Mouse (Mus musculus) embryonic facial prominence, embryonic 13.5 days (tissue): ENCODE data around the gene Cd300lg. TPM values are rescaled to one million over a fixed set of nuclear protein-coding genes. Genes with fewer than 3 reads are reported as not detected.

Source experiments
- ATAC-seq: fragments of 200-750 bp; cut with Nextera tagmentation; 2 replicates; pipeline ENCODE4 v1.8.0; 2017; ENCODE audit warnings: low read depth; ENCODE audit not compliant: insufficient number of reproducible peaks, insufficient read depth, low FRiP score, low TSS enrichment
- H3K27ac ChIP-seq: fragments of 300-500 bp; sonication (generic); 2 replicates; pipeline ENCODE4 v1.5.1; 2015; ENCODE audit warnings: moderate library complexity, mild to moderate bottlenecking, inconsistent platforms
- H3K27me3 ChIP-seq: fragments of 300-500 bp; sonication (generic); 2 replicates; pipeline ENCODE4 v1.6.1; 2015; ENCODE audit warnings: mild to moderate bottlenecking, inconsistent platforms
- H3K36me3 ChIP-seq: fragments of 300-500 bp; sonication (generic); 2 replicates; pipeline ENCODE4 v1.6.1; 2015; ENCODE audit warnings: mild to moderate bottlenecking, inconsistent platforms
- H3K4me1 ChIP-seq: fragments of 300-500 bp; sonication (generic); 2 replicates; pipeline ENCODE4 v1.6.1; 2015; ENCODE audit warnings: inconsistent platforms
- H3K4me2 ChIP-seq: fragments of 300-500 bp; sonication (generic); 2 replicates; pipeline ENCODE4 v1.6.1; 2015; ENCODE audit warnings: moderate library complexity, mild to moderate bottlenecking, inconsistent platforms
- H3K4me3 ChIP-seq: fragments of 300-500 bp; sonication (generic); 2 replicates; pipeline ENCODE4 v1.5.1; 2015; ENCODE audit warnings: mild to moderate bottlenecking, inconsistent platforms
- H3K9ac ChIP-seq: fragments of 300-500 bp; sonication (generic); 2 replicates; pipeline ENCODE4 v1.6.1; 2015; ENCODE audit warnings: mild to moderate bottlenecking, inconsistent platforms
- H3K9me3 ChIP-seq: fragments of 300-500 bp; sonication (generic); 2 replicates; pipeline ENCODE4 v1.6.1; 2016; ENCODE audit warnings: inconsistent platforms
- WGBS: fragments of 180-500 bp; shearing (Covaris S2); methylation state at CpG from one replicate; pipeline ENCODE4 v1.1.7; 2015; ENCODE audit warnings: mixed read lengths; 5-methylcytosine and 5-hydroxymethylcytosine counted together
- polyA plus RNA-seq: library from polyadenylated mRNA; unstranded; fragments of >200 nt; fragmentation: Nextera tagmentation; extraction: Ambion mirVana; gene quantifications from 2 replicates; pipeline ENCODE4 v1.2.1, GENCODE M21; 2015

Cd300lg gene
- polyA plus RNA-seq, 1 experiment from 2014 or later, result 0.45 TPM

GRCm38 (mm10) chr11:102082322-102082721 is 41.0 kb downstream of the Cd300lg start:
- H3K36me3 ChIP-seq, result peaks cover 14% of the 10 kb centered on the region
- H3K4me2 ChIP-seq, result peak overlapping the region; percentile 92
- no peaks in the 10 kb centered on the region for H3K9me3 ChIP-seq
- H3K4me1 ChIP-seq, result peaks cover 29% of the 10 kb centered on the region
- H3K27me3 ChIP-seq, result no peaks in the 10 kb centered on the region
- under 1% methylated on average over 18 of the region's 18 CpGs for WGBS
- H3K9ac ChIP-seq, result peak overlapping the region; percentile 76
- peak; percentile 80 for ATAC-seq
- H3K4me3 ChIP-seq, result peak overlapping the region; percentile 48
- no peak overlapping the region; the same call in 1 of the 2 replicates for H3K27ac ChIP-seq

GRCm38 (mm10) chr11:102083193-102083592 is 41.9 kb downstream of the Cd300lg start:
- ATAC-seq, result no peak

GRCm38 (mm10) chr11:102084159-102084558 is 42.9 kb downstream of the Cd300lg start:
- Histone ChIP-seq H3K4me3 (no peak overlapping the region), H3K9me3 (no peaks in the 10 kb centered on the region), H3K27ac (no peak overlapping the region), H3K4me1 (peaks cover 30% of the 10 kb centered on the region), H3K27me3 (no peaks in the 10 kb centered on the region), H3K36me3 (peaks cover 7% of the 10 kb centered on the region; the same call in 1 of the 2 replicates), H3K4me2 (no peak overlapping the region), H3K9ac (no peak overlapping the region)
- WGBS, result 27% methylated on average over 7 of the region's 7 CpGs
- ATAC-seq, result no peak

More at GRCm38 (mm10) chr11:102083193-102083592, 41.9 kb downstream of the Cd300lg start:
- no peaks in the 10 kb centered on the region for H3K27me3 ChIP-seq
- peaks cover 12% of the 10 kb centered on the region for H3K36me3 ChIP-seq
- H3K4me3 ChIP-seq, result no peak overlapping the region
- H3K4me2 ChIP-seq, result no peak overlapping the region
- 53% methylated on average over 4 of the region's 4 CpGs for WGBS
- no peaks in the 10 kb centered on the region for H3K9me3 ChIP-seq
- no peak overlapping the region for H3K9ac ChIP-seq
- H3K27ac ChIP-seq, result no peak overlapping the region
- H3K4me1 ChIP-seq, result peaks cover 29% of the 10 kb centered on the region

GRCm38 (mm10) chr11:102086331-102086730 is 45.0 kb downstream of the Cd300lg start:
- no peaks in the 10 kb centered on the region for H3K9me3 ChIP-seq
- no peaks in the 10 kb centered on the region for H3K27me3 ChIP-seq
- H3K36me3 ChIP-seq, result 0 out of 2 replicates have a peak, but pooled peaks cover 3% of the 10 kb centered on the region
- ATAC-seq, result no peak
- peaks cover 37% of the 10 kb centered on the region for H3K4me1 ChIP-seq
- WGBS, result 6% methylated on average over 3 of the region's 3 CpGs
- peak overlapping the region; percentile 93 for H3K27ac ChIP-seq
- H3K4me3 ChIP-seq, result peak overlapping the region; percentile 69
- H3K4me2 ChIP-seq, result peak overlapping the region; percentile 90
- peak overlapping the region; percentile 71 for H3K9ac ChIP-seq

GRCm38 (mm10) chr11:102087081-102087751 is 45.9 kb downstream of the Cd300lg start:
- Histone ChIP-seq H3K27me3 (no peaks in the 10 kb centered on the region), H3K9ac (peak overlapping the region; percentile 71), H3K4me1 (peaks cover 28% of the 10 kb centered on the region), H3K9me3 (no peaks in the 10 kb centered on the region), H3K4me3 (peak overlapping the region; percentile 69), H3K4me2 (peak overlapping the region; percentile 90), H3K27ac (peak overlapping the region; percentile 93), H3K36me3 (0 out of 2 replicates have a peak, but pooled peaks cover 3% of the 10 kb centered on the region)
- peak; percentile 78 for ATAC-seq
- 0% methylated on average over 39 of the region's 39 CpGs for WGBS

GRCm38 (mm10) chr11:102087931-102088898 is 46.9 kb downstream of the Cd300lg start, which contains the start of gene Mpp2:
Gene Mpp2 (minus strand): TSS chr11:102088515.
- Histone ChIP-seq H3K9me3 (no peaks in the 10 kb centered on the region), H3K9ac (peak within 1 kb of the TSS; percentile 71), H3K4me2 (peak within 1 kb of the TSS; percentile 90), H3K36me3 (0 out of 2 replicates have a peak, but pooled peaks cover 3% of the 10 kb centered on the region), H3K4me1 (peaks cover 22% of the 10 kb centered on the region), H3K4me3 (peak within 1 kb of the TSS; percentile 69), H3K27ac (peak within 1 kb of the TSS; percentile 93), H3K27me3 (no peaks in the 10 kb centered on the region)
- under 1% methylated on average over 49 of the region's 49 CpGs for WGBS
- peak; percentile 39 for ATAC-seq

GRCm38 (mm10) chr11:102089088-102089808 is 47.9 kb downstream of the Cd300lg start:
- peaks cover 22% of the 10 kb centered on the region for H3K4me1 ChIP-seq
- H3K27me3 ChIP-seq, result no peaks in the 10 kb centered on the region
- WGBS, result under 1% methylated on average over 20 of the region's 20 CpGs
- H3K36me3 ChIP-seq, result no peaks in the 10 kb centered on the region
- peak overlapping the region; percentile 69 for H3K4me3 ChIP-seq
- H3K9ac ChIP-seq, result peak overlapping the region; percentile 71
- H3K9me3 ChIP-seq, result no peaks in the 10 kb centered on the region
- peak overlapping the region; percentile 93 for H3K27ac ChIP-seq
- H3K4me2 ChIP-seq, result peak overlapping the region; percentile 90
- no peak for ATAC-seq

- no peak overlapping the region for H3K9ac ChIP-seq
- no peak overlapping the region for H3K27ac ChIP-seq
- H3K36me3 ChIP-seq, result no peaks in the 10 kb centered on the region
- H3K4me1 ChIP-seq, result peaks cover 16% of the 10 kb centered on the region
- H3K9me3 ChIP-seq, result no peaks in the 10 kb centered on the region
- peaks cover 17% of the 10 kb centered on the region for H3K27me3 ChIP-seq
- no peak overlapping the region for H3K4me3 ChIP-seq
- no peak overlapping the region for H3K4me2 ChIP-seq
- WGBS, result 85% methylated on average over 3 of the region's 3 CpGs
- ATAC-seq, result no peak
Observed at GRCm38 (mm10) chr11:102095676-102096075, 54.4 kb downstream of the Cd300lg start.

- Histone ChIP-seq H3K4me2 (peak overlapping the region; percentile 61), H3K36me3 (no peaks in the 10 kb centered on the region), H3K27ac (0 out of 2 replicates have a peak overlapping the region, but pooled peaks have one; percentile 39), H3K9ac (peak overlapping the region; percentile 61; the same call in 1 of the 2 replicates), H3K27me3 (peaks cover 24% of the 10 kb centered on the region), H3K9me3 (no peaks in the 10 kb centered on the region), H3K4me3 (peak overlapping the region; percentile 35), H3K4me1 (peaks cover 16% of the 10 kb centered on the region)
- no peak for ATAC-seq
- WGBS, result 67% methylated on average over 5 of the region's 5 CpGs
Observed at GRCm38 (mm10) chr11:102096446-102096845, 55.1 kb downstream of the Cd300lg start.

- Histone ChIP-seq H3K9ac (peak overlapping the region; percentile 61), H3K27ac (peak overlapping the region; percentile 39), H3K27me3 (peaks cover 29% of the 10 kb centered on the region), H3K4me3 (peak overlapping the region; percentile 35), H3K4me1 (peaks cover 16% of the 10 kb centered on the region), H3K9me3 (no peaks in the 10 kb centered on the region), H3K36me3 (no peaks in the 10 kb centered on the region), H3K4me2 (peak overlapping the region; percentile 61)
- peak; percentile 84 for ATAC-seq
- 6% methylated on average over 18 of the region's 18 CpGs for WGBS
Observed at GRCm38 (mm10) chr11:102096887-102097391, 55.6 kb downstream of the Cd300lg start.
